30 mouse cellular contexts compared by ENCODE assay signal in the genomic region with DNA sequence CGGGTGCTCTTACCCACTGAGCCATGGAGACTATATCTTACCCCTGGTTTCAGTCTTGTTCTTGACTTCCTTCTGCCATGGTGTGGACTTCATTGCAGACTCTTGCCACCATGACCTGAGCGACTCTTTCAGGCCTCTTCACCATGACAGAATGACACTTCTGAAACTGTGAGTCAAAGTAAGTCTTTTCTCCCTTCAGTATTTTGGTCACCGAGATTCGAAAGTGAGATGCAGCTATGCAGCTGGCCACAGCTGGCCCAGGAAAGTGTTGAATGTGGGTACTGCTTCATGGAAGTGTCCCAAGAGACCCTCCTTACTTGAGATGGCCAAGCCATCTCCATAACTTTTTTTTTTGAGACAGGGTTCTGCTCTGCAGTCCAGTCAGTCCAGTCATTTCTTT.
"Had no signal": no experiment of that assay in that cellular context is flagged by ENCODE, and none has a peak within 500 bp of the region (broad histone marks: within the 10 kb centered on the region; RNA-seq: fewer than 3 reads in every experiment).

No protein-coding gene starts in this region.

- H3K4me3 ChIP-seq: limb, embryonic 10.5 days; limb, embryonic 12.5 days; limb, embryonic 13.5 days; limb, embryonic 15.5 days; liver, embryonic 12.5 days; liver, embryonic 13.5 days; liver, embryonic 15.5 days; lung, embryonic 15.5 days; megakaryocyte, embryonic 14.5 days; midbrain, embryonic 10.5 days; midbrain, embryonic 12.5 days; midbrain, embryonic 13.5 days; midbrain, embryonic 15.5 days; myocyte; neural tube, embryonic 12.5 days had no signal

- H3K9ac ChIP-seq: limb, embryonic 12.5 days; limb, embryonic 13.5 days; limb, embryonic 15.5 days; liver, embryonic 12.5 days; liver, embryonic 13.5 days; liver, embryonic 14.5 days; liver, embryonic 15.5 days; liver, postnatal 0 days; lung, embryonic 14.5 days; lung, embryonic 15.5 days; midbrain, embryonic 12.5 days; midbrain, embryonic 13.5 days; midbrain, embryonic 15.5 days; neural tube, embryonic 12.5 days had no signal

- H3K9me3 ChIP-seq: limb, embryonic 10.5 days; limb, embryonic 12.5 days; limb, embryonic 13.5 days; limb, embryonic 15.5 days; liver, embryonic 12.5 days; liver, embryonic 13.5 days; liver, embryonic 15.5 days; lung, embryonic 15.5 days; midbrain, embryonic 10.5 days; midbrain, embryonic 12.5 days; midbrain, embryonic 13.5 days; midbrain, embryonic 15.5 days; neural tube, embryonic 12.5 days had no signal

- H3K4me1 ChIP-seq: limb, embryonic 12.5 days; limb, embryonic 15.5 days; liver, embryonic 12.5 days; liver, embryonic 13.5 days; liver, embryonic 15.5 days; lung, embryonic 15.5 days; megakaryocyte, embryonic 14.5 days; midbrain, embryonic 10.5 days; midbrain, embryonic 12.5 days; midbrain, embryonic 13.5 days; midbrain, embryonic 15.5 days; neural tube, embryonic 12.5 days had no signal

- DNase-seq: left cerebral cortex, postnatal 4 days; liver; liver, embryonic 13.5 days; liver, postnatal 0 days; lung, adult 18-20 months; lung, adult 2 months; lung, embryonic 14.5 days; lung, postnatal 10 days; lung, postnatal 14 days; lung, postnatal 36 days; lung, postnatal 4 days; midbrain, embryonic 14.5 days had no signal

- H3K27ac ChIP-seq: limb, embryonic 10.5 days; limb, embryonic 12.5 days; limb, embryonic 13.5 days; limb, embryonic 15.5 days; liver, embryonic 12.5 days; liver, embryonic 13.5 days; liver, embryonic 14.5 days; liver, embryonic 15.5 days; lung, embryonic 15.5 days; macrophage; midbrain, embryonic 10.5 days; midbrain, embryonic 12.5 days; midbrain, embryonic 13.5 days; midbrain, embryonic 15.5 days; neural tube, embryonic 12.5 days had no signal

- H3K4me2 ChIP-seq: limb, embryonic 12.5 days; limb, embryonic 13.5 days; limb, embryonic 15.5 days; liver, embryonic 11.5 days; liver, embryonic 12.5 days; liver, embryonic 13.5 days; liver, embryonic 15.5 days; lung, embryonic 14.5 days; lung, embryonic 15.5 days; midbrain, embryonic 11.5 days; midbrain, embryonic 12.5 days; midbrain, embryonic 13.5 days; midbrain, embryonic 15.5 days; neural tube, embryonic 12.5 days had no signal

- H3K36me3 ChIP-seq: limb, embryonic 10.5 days; limb, embryonic 12.5 days; limb, embryonic 13.5 days; limb, embryonic 15.5 days; liver, embryonic 12.5 days; liver, embryonic 13.5 days; liver, embryonic 15.5 days; lung, embryonic 15.5 days; midbrain, embryonic 10.5 days; midbrain, embryonic 12.5 days; midbrain, embryonic 13.5 days; midbrain, embryonic 15.5 days; neural tube, embryonic 12.5 days had no signal

- H3K27me3 ChIP-seq: limb, embryonic 12.5 days; limb, embryonic 13.5 days; limb, embryonic 15.5 days; liver, embryonic 12.5 days; liver, embryonic 13.5 days; liver, embryonic 15.5 days; lung, embryonic 15.5 days; midbrain, embryonic 12.5 days; midbrain, embryonic 13.5 days; midbrain, embryonic 15.5 days; neural tube, embryonic 12.5 days had no signal
